Mouse (Mus musculus): Measurements from ENCODE around the gene Osbpl10.

- no peak for TF ChIP-seq CTCF (IDR thresholded peaks at IDR 0.05; ENCODE audit: control insufficient read depth, insufficient read depth, low read length)
- no peak for TF ChIP-seq POLR2A (IDR thresholded peaks at IDR 0.05; ENCODE audit: borderline replicate concordance, control insufficient read depth, low read depth, low read length)
Measured at GRCm38 (mm10) chr9:114999010-114999770, 20.8 kb downstream of the Osbpl10 start.

Measured in bone marrow, adult 2 months (tissue).